Mouse (Mus musculus) olfactory bulb, adult 2 months (tissue): ENCODE measurements around the gene Ghrl.

ENCODE experiments used
- CTCF ChIP-seq: fragments of 200-500 bp; IDR thresholded peaks from 2 replicates; pipeline ENCODE4 v1.5.1; 2012; ENCODE audit warnings: low read depth, mild to moderate bottlenecking, low read length, moderate library complexity; ENCODE audit not compliant: insufficient read depth
- POLR2A ChIP-seq: fragments of 200-500 bp; IDR thresholded peaks from 2 replicates; pipeline ENCODE4 v1.6.1; 2012; ENCODE audit warnings: mild to moderate bottlenecking, low read depth, low read length, moderate library complexity; ENCODE audit not compliant: insufficient read depth

GRCm38 (mm10) chr6:113761644-113762043, 42.0 kb upstream of the Ghrl start:
- TF ChIP-seq CTCF, result peak; percentile 55
- TF ChIP-seq POLR2A, result no peak
